In genomic region chr17:56758132-56758531, GRCm38 (mm10) we compare ENCODE assay signal across 8 mouse cellular contexts. TPM values are rescaled to one million over a fixed set of nuclear protein-coding genes. Genes with fewer than 3 reads are reported as not detected.
A peak's percentile ranks its signal among the peaks of the same experiment; 100 is the strongest.
DNase-seq lines count a peak whose midpoint lies in the region; ATAC-seq and TF ChIP-seq lines count a peak whose summit lies in the region.

No protein-coding gene starts in this region.

- no peak overlapping the region for H3K4me3 ChIP-seq in cortical plate, adult 2 months (ENCODE audit: insufficient read depth, low read length)

- intact Hi-C loops in heart, postnatal 14 days (cut with DNase I), result loop anchor here (5.0 kb wide), 1 partner anchor 71 kb away; no protein-coding TSS in a partner anchor

- H3K27ac ChIP-seq in cortical plate, adult 2 months (ENCODE audit: insufficient read depth, low read length), result no peak overlapping the region

- DNase-seq in CD4-positive helper T cell, adult 2 months (ENCODE audit: low read depth, low spot score), result peak; percentile 76
- peak; percentile 63 for DNase-seq in Muller cell, postnatal 12 days (ENCODE audit: inconsistent ontology term)
- DNase-seq in heart, postnatal 14 days, result peak; percentile 54 to 77
- DNase-seq in layer of hippocampus, postnatal 14 days (ENCODE audit: low spot score in 2 of 2), result peak; percentile 45 to 67
- DNase-seq in lung, postnatal 4 days, result peak; percentile 84 to 86
- DNase-seq in spleen, adult 12 weeks (ENCODE audit: low spot score), result peak; percentile 64

- no peaks in the 10 kb centered on the region for H3K4me1 ChIP-seq in cortical plate, adult 2 months (ENCODE audit: control insufficient read depth, insufficient read depth, low read length)

- peak; percentile 20; the same call in 1 of the 2 replicates for TF ChIP-seq CTCF in cortical plate, adult 2 months (IDR thresholded peaks at IDR 0.05; ENCODE audit: extremely low read depth, insufficient read depth, low read length)

- ATAC-seq in inflammation-experienced regulatory T-cells, adult 6 months, result no peak

- no peak for TF ChIP-seq POLR2A in cortical plate, adult 2 months (IDR thresholded peaks at IDR 0.05; ENCODE audit: extremely low read depth, insufficient read depth, low read length)

RNA-seq across cellular contexts. Expression of gene Nrtn, which starts 0.8 kb away (rescaled TPM):
- 7.4 and 8.6 TPM in 2 replicates for polyA plus RNA-seq in cortical plate, adult 2 months (2012; rRNA removed)
- total RNA-seq in heart, postnatal 14 days (2021), result 10 to 100 TPM; 19.7 to 20.0 TPM
- 1 to 10 TPM; 2.1 to 3.0 TPM for total RNA-seq in layer of hippocampus, postnatal 14 days (2021)
- polyA plus RNA-seq in inflammation-experienced regulatory T-cells, adult 6 months (2017; shearing (Covaris generic)), result not detected

RNA-seq across cellular contexts. Expression of gene Dus3l, which starts 6.4 kb away (rescaled TPM):
- polyA plus RNA-seq in cortical plate, adult 2 months (2012; rRNA removed), result 137 and 148 TPM in 2 replicates
- 10 to 100 TPM; 19.6 to 21.6 TPM for total RNA-seq in heart, postnatal 14 days (2021)
- 10 to 100 TPM; 60.9 to 66.3 TPM for total RNA-seq in layer of hippocampus, postnatal 14 days (2021)
- polyA plus RNA-seq in inflammation-experienced regulatory T-cells, adult 6 months (2017; shearing (Covaris generic)), result 10 to 100 TPM; 16.2 to 34.6 (median 34.0) TPM

RNA-seq across cellular contexts. Expression of gene Prr22, which starts 11.9 kb away (rescaled TPM):
- 3.3 and 4.0 TPM in 2 replicates for polyA plus RNA-seq in cortical plate, adult 2 months (2012; rRNA removed)
- total RNA-seq in heart, postnatal 14 days (2021), result under 1 TPM; 0.48 to 0.49 TPM
- total RNA-seq in layer of hippocampus, postnatal 14 days (2021), result under 1 TPM; 0.35 to 0.57 TPM
- under 1 TPM; 0.59 to 0.79 (median 0.75) TPM for polyA plus RNA-seq in inflammation-experienced regulatory T-cells, adult 6 months (2017; shearing (Covaris generic))

RNA-seq across cellular contexts. Expression of gene Vmac, which starts 40.3 kb away (rescaled TPM):
- polyA plus RNA-seq in cortical plate, adult 2 months (2012; rRNA removed), result 16.7 and 18.2 TPM in 2 replicates
- 1 to 10 TPM; 5.3 to 7.6 TPM for total RNA-seq in heart, postnatal 14 days (2021)
- 10 to 100 TPM; 10.4 to 12.5 TPM for total RNA-seq in layer of hippocampus, postnatal 14 days (2021)
- polyA plus RNA-seq in inflammation-experienced regulatory T-cells, adult 6 months (2017; shearing (Covaris generic)), result 1 to 10 TPM; 3.1 to 7.4 (median 3.8) TPM

RNA-seq across cellular contexts. Expression of gene Ndufa11, which starts 40.6 kb away (rescaled TPM):
- 332 and 357 TPM in 2 replicates for polyA plus RNA-seq in cortical plate, adult 2 months (2012; rRNA removed)
- 100 to 1,000 TPM; 796 to 811 TPM for total RNA-seq in heart, postnatal 14 days (2021)
- total RNA-seq in layer of hippocampus, postnatal 14 days (2021), result 100 to 1,000 TPM; 220 to 270 TPM
- polyA plus RNA-seq in inflammation-experienced regulatory T-cells, adult 6 months (2017; shearing (Covaris generic)), result 100 to 1,000 TPM; 216 to 257 (median 247) TPM

Comparison
In these comparisons a context has a peak if more than half of its experiments do, and no peak if none do; other contexts are left out.
1. RNA of gene Nrtn, which starts 0.8 kb away (total RNA-seq): 19.7 to 20.0 TPM in heart, postnatal 14 days; 2.1 to 3.0 TPM in layer of hippocampus, postnatal 14 days; every median in the first group is over 4 times any median in the second.
2. Peak in every context shown above with its lines, with median percentiles within 50 percentile points of each other: DNase-seq.